Mouse (Mus musculus) neural tube, embryonic 12.5 days (tissue): ENCODE results near the gene Coa4. TPM values are rescaled to one million over a fixed set of nuclear protein-coding genes. Genes with fewer than 3 reads are reported as not detected.

Experiments used
- ATAC-seq: fragments of 200-750 bp; cut with Nextera tagmentation; 2 replicates; pipeline ENCODE4 v1.8.0; 2017; ENCODE audit warnings: low read depth, mild to moderate bottlenecking, moderate TSS enrichment, moderate library complexity; ENCODE audit not compliant: low FRiP score
- H3K27ac ChIP-seq: fragments of 300-500 bp; sonication (generic); 2 replicates; pipeline ENCODE4 v1.5.1; 2016
- H3K27me3 ChIP-seq: fragments of 300-500 bp; sonication (generic); replicated peaks from 2 replicates; pipeline ENCODE4 v1.6.1; 2016; ENCODE audit warnings: mild to moderate bottlenecking
- H3K36me3 ChIP-seq: fragments of 300-500 bp; sonication (generic); 2 replicates; pipeline ENCODE4 v1.6.1; 2016; ENCODE audit warnings: mild to moderate bottlenecking
- H3K4me1 ChIP-seq: fragments of 300-500 bp; sonication (generic); 2 replicates; pipeline ENCODE4 v1.6.1; 2016
- H3K4me2 ChIP-seq: fragments of 300-500 bp; sonication (generic); replicated peaks from 2 replicates; pipeline ENCODE4 v1.6.1; 2016; ENCODE audit warnings: mild to moderate bottlenecking
- H3K4me3 ChIP-seq: fragments of 300-500 bp; sonication (generic); 2 replicates; pipeline ENCODE4 v1.5.1; 2016
- H3K9ac ChIP-seq: fragments of 300-500 bp; sonication (generic); 2 replicates; pipeline ENCODE4 v1.6.1; 2016; ENCODE audit warnings: mild to moderate bottlenecking
- H3K9me3 ChIP-seq: fragments of 300-500 bp; sonication (generic); 2 replicates; pipeline ENCODE4 v1.6.1; 2016; ENCODE audit warnings: mild to moderate bottlenecking
- WGBS: fragments of 180-500 bp; shearing (Covaris S2); methylation state at CpG from one replicate; pipeline ENCODE4 v1.1.7; 2016; 5-methylcytosine and 5-hydroxymethylcytosine counted together
- polyA plus RNA-seq: library from polyadenylated mRNA; unstranded; fragments of >200 nt; fragmentation: Nextera tagmentation; extraction: Ambion mirVana; gene quantifications from 2 replicates; pipeline ENCODE4 v1.2.1, GENCODE M21; 2016

The Coa4 gene
- 16.3 and 17.5 TPM in 2 replicates for polyA plus RNA-seq

DNA sequence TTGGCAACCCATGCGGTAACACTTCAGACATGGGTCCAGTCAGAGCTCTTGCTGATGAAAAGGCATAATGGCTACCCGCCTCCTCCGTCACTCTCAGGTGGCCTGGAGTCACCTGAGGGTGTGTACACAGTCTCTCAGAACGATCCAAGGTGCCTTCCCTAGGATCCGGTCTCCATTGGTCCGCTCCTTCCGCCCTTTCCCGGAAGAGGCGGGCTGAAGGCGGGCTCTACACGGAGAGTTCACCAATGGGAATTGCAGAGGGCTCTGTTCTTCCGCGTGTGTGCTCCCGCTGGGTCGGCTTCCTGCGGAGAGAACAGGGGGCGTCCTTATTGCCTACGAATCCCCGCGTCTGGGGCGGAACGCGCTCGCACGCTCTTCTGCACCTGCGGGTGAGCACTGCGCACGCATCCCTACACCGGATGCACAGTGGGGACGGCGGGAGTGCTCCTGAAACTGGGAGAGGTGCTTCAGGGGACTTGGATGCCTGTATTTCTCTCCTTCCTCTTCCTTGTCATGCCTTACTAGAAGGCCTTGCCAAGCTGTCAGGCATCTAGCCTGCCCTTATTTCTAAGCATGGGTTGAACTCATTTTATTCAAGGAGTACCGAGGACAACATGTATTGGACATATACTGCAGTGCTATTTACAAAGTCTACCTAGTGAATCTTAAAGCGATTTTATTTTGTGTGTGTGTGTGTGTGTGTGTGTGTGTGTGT is at the start of gene Coa4:
Gene Coa4 (plus strand): TSS at position 268 of the 715 bp plus-strand sequence.
- whole genome bisulfite sequencing = 1% methylated on average over 33 of the region's 33 CpGs

GRCm38 (mm10) chr7:100487301-100487700 is 49.6 kb upstream of the Coa4 start:
- 72% methylated on average over 2 of the region's 2 CpGs for WGBS
- H3K27me3 ChIP-seq = 0 out of 2 replicates have a peak, but pooled peaks cover under 1% of the 10 kb centered on the region
- 0 out of 2 replicates have a peak, but pooled peaks cover under 1% of the 10 kb centered on the region for H3K4me1 ChIP-seq
- no peak overlapping the region for H3K9ac ChIP-seq
- H3K4me2 ChIP-seq = no peak overlapping the region
- H3K36me3 ChIP-seq = no peaks in the 10 kb centered on the region
- H3K4me3 ChIP-seq = no peak overlapping the region
- H3K27ac ChIP-seq = no peak overlapping the region
- H3K9me3 ChIP-seq = no peaks in the 10 kb centered on the region
- ATAC-seq = no peak

More for the DNA sequence above, at the start of gene Coa4:
- H3K27ac ChIP-seq = no peak within 1 kb of the TSS
- peak within 1 kb of the TSS; percentile 66 for H3K9ac ChIP-seq
- H3K4me1 ChIP-seq = peaks cover 10% of the 10 kb centered on the region
- peaks cover 18% of the 10 kb centered on the region for H3K36me3 ChIP-seq
- no peaks in the 10 kb centered on the region for H3K9me3 ChIP-seq
- no peaks in the 10 kb centered on the region for H3K27me3 ChIP-seq
- peak within 1 kb of the TSS; percentile 56 for H3K4me2 ChIP-seq
- H3K4me3 ChIP-seq = peak within 1 kb of the TSS; percentile 58
- ATAC-seq = peak; percentile 100

DNA sequence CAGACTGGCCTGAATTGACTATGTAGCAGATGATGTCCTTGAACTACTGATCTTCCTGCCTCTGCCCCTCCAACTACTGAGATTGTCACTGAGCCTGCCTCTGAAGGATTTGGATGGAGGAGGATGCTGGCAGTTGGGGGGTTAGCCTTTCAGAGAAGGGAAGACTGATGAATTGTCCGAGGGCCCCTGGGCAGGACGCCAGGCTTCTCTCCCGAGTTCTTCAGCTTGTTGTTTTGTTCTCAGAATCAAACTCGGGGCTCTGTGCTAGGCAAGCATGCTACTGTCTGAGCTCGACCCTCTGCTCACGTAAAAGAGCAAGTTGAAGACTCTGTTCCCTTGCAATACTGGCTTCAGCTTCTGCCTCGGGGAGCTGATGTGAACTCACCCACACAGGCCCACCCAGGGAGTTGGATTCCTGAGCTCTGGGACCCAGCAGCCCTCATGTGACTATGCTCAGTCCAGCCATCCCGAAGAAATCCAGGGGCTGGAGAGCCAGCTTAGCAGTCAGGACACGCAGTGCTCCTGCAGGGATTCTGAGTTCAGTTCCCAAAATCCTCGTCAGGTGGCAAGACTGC is 48.3 kb upstream of the Coa4 start:
- WGBS = 48% methylated on average over 10 of the region's 10 CpGs
- Histone ChIP-seq H3K36me3 (no peaks in the 10 kb centered on the region), H3K27ac (no peak overlapping the region), H3K4me3 (no peak overlapping the region), H3K9ac (no peak overlapping the region), H3K4me1 (peaks cover 13% of the 10 kb centered on the region), H3K4me2 (no peak overlapping the region), H3K9me3 (no peaks in the 10 kb centered on the region), H3K27me3 (peaks cover 10% of the 10 kb centered on the region; the same call in 1 of the 2 replicates)
- ATAC-seq = peak; percentile 38; the same call in 1 of the 2 replicates

DNA sequence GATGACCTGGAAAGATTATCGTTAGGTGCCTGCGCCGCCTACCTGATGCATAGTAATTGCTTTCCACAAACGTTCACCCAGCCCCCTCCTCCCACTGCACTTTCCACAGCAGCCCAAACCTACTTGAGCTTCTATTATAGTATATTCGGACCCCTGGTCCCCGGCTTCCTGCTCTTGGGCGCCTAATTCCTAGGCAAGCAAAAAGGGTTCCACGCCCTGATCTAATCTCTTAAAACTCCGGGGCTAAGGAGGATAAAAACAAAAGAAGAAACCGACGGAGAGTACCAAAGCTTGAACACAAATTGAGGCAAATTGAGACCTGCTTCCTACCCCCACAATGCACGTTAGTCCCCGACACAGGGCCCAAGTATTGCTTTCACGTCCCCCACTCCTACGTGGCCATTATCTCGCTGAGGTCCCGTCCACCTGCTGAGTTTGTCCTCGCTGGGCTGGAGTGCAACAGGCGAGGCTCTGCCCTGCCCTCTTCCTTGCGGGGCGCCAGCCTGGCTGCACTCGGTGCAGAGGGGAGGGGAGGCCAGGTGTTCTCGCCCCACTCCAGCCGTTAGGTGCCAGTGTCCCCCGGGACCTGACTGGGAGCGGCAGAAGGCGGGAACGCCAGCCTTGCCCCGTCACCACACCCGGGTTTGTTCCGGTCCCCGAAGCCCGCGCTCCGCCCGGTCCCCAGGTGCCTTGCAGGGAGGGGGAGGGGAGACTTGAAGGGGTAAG is 44.3 kb upstream of the Coa4 start:
- Histone ChIP-seq H3K9ac (peak overlapping the region; percentile 49), H3K4me1 (peaks cover 36% of the 10 kb centered on the region), H3K4me3 (peak overlapping the region; percentile 44), H3K27ac (no peak overlapping the region), H3K36me3 (no peaks in the 10 kb centered on the region), H3K9me3 (no peaks in the 10 kb centered on the region), H3K4me2 (peak overlapping the region; percentile 86), H3K27me3 (peaks cover 10% of the 10 kb centered on the region; the same call in 1 of the 2 replicates)
- WGBS = 3% methylated on average over 36 of the region's 36 CpGs
- ATAC-seq = peak; percentile 27

DNA sequence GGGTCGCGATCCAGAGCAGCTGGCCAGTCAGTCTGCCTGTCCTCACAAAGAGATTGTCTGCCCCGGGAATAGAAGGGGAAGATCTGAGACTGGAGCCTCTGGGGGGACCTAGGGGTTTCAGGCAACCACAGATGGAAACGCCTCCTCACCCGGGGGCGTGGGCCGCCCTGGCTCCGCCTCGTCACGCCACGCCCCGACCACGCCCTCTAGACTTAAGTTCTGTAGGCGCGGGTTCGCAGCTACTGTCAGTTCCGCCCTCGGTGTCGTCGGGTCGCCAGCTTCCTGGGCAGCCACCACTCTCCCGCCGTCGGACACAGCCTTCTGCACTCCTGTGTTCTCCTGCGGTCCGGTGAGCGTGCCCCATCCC is 43.8 kb upstream of the Coa4 start, which contains the start of gene Ucp2:
Gene Ucp2 (plus strand): TSS at position 221 of the 367 bp plus-strand sequence.
- WGBS = 1% methylated on average over 27 of the region's 27 CpGs
- peaks cover 36% of the 10 kb centered on the region for H3K4me1 ChIP-seq
- no peak within 1 kb of the TSS for H3K27ac ChIP-seq

GRCm38 (mm10) chr7:100493484-100494414 is 43.1 kb upstream of the Coa4 start:
- Histone ChIP-seq H3K27me3 (peaks cover 10% of the 10 kb centered on the region; the same call in 1 of the 2 replicates), H3K9ac (peak overlapping the region; percentile 49; the same call in 1 of the 2 replicates), H3K4me2 (peak overlapping the region; percentile 86), H3K9me3 (no peaks in the 10 kb centered on the region), H3K4me1 (peaks cover 36% of the 10 kb centered on the region), H3K36me3 (peaks cover 6% of the 10 kb centered on the region; the same call in 1 of the 2 replicates), H3K27ac (no peak overlapping the region), H3K4me3 (peak overlapping the region; percentile 44)
- ATAC-seq = no peak; the same call in 1 of the 2 replicates
- 34% methylated on average over 19 of the region's 19 CpGs for WGBS

More for the DNA sequence above, 43.8 kb upstream of the Coa4 start, which contains the start of gene Ucp2:
- Histone ChIP-seq H3K4me3 (peak within 1 kb of the TSS; percentile 44), H3K4me2 (peak within 1 kb of the TSS; percentile 86), H3K9me3 (no peaks in the 10 kb centered on the region), H3K27me3 (peaks cover 10% of the 10 kb centered on the region; the same call in 1 of the 2 replicates), H3K36me3 (peaks cover under 1% of the 10 kb centered on the region; the same call in 1 of the 2 replicates), H3K9ac (peak within 1 kb of the TSS; percentile 49)
- peak; percentile 51 for ATAC-seq

DNA sequence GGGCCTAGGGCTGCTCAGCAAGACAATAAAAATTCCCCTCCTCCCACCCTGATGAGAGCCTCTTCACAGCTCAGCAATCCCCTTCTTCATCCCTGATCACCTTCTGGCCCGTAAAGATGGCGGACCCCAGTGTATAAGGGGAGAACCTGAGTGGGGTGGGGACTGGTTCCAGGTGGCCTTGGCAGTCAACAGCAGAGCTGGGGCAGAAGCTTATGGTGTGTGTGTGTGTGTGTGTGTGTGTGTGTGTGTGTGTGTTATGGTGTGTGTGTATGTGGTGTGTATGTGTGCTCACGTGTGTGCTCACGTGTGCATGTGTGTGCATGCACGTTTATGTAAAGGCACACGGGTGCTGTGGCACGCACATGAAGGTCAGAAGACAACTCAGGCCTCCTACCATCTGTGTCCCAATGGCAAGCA is 42.4 kb upstream of the Coa4 start:
- ATAC-seq = 0 out of 2 replicates have a peak, but pooled peaks have one; percentile 2
- 89% methylated on average over 7 of the region's 7 CpGs for WGBS
- Histone ChIP-seq H3K9ac (no peak overlapping the region), H3K27me3 (peaks cover 10% of the 10 kb centered on the region; the same call in 1 of the 2 replicates), H3K4me1 (peaks cover 36% of the 10 kb centered on the region), H3K36me3 (peaks cover 8% of the 10 kb centered on the region; the same call in 1 of the 2 replicates), H3K27ac (no peak overlapping the region), H3K4me2 (peak overlapping the region; percentile 86), H3K4me3 (no peak overlapping the region), H3K9me3 (no peaks in the 10 kb centered on the region)

- no peak overlapping the region for H3K4me3 ChIP-seq
- no peak overlapping the region for H3K27ac ChIP-seq
- peak overlapping the region; percentile 86 for H3K4me2 ChIP-seq
- H3K9ac ChIP-seq = 0 out of 2 replicates have a peak overlapping the region, but pooled peaks have one; percentile 17
- H3K36me3 ChIP-seq = peaks cover 11% of the 10 kb centered on the region; the same call in 1 of the 2 replicates
- peaks cover 10% of the 10 kb centered on the region; the same call in 1 of the 2 replicates for H3K27me3 ChIP-seq
- no peaks in the 10 kb centered on the region for H3K9me3 ChIP-seq
- 63% methylated on average over 8 of the region's 8 CpGs for WGBS
- H3K4me1 ChIP-seq = peaks cover 36% of the 10 kb centered on the region
- no peak for ATAC-seq
Measured at GRCm38 (mm10) chr7:100495042-100495441, 41.8 kb upstream of the Coa4 start.

- no peak overlapping the region for H3K27ac ChIP-seq
- peak; percentile 59 for ATAC-seq
- H3K4me3 ChIP-seq = no peak overlapping the region
- H3K9ac ChIP-seq = 0 out of 2 replicates have a peak overlapping the region, but pooled peaks have one; percentile 17
- WGBS = 31% methylated on average over 11 of the region's 11 CpGs
- H3K9me3 ChIP-seq = no peaks in the 10 kb centered on the region
- peak overlapping the region; percentile 86 for H3K4me2 ChIP-seq
- H3K36me3 ChIP-seq = peaks cover 11% of the 10 kb centered on the region; the same call in 1 of the 2 replicates
- peaks cover 10% of the 10 kb centered on the region; the same call in 1 of the 2 replicates for H3K27me3 ChIP-seq
- H3K4me1 ChIP-seq = peaks cover 36% of the 10 kb centered on the region
Measured at GRCm38 (mm10) chr7:100495581-100496251, 41.2 kb upstream of the Coa4 start.

DNA sequence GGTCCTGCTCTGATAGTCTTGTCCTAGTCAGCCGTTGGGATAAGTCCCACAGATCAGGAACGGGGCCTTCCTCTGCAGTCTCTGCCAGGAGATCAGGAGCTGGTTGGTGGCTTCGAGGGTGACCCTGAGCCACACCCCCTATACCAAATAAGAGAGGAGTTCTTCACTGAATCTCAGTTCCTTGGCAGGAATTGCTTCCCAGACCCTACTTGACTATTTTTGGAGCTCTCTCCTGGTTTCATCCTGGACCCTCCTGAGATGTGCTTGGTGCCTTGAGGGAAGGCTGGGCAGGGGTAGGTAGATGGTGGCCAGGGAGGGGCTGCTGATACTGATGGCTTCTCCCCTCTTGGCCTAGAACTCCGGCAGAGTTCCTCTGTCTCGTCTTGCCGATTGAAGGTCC is 40.5 kb upstream of the Coa4 start:
- no peaks in the 10 kb centered on the region for H3K9me3 ChIP-seq
- 80% methylated on average over 6 of the region's 6 CpGs for WGBS
- no peak overlapping the region for H3K27ac ChIP-seq
- peaks cover 36% of the 10 kb centered on the region for H3K4me1 ChIP-seq
- no peak overlapping the region for H3K9ac ChIP-seq
- ATAC-seq = no peak
- H3K27me3 ChIP-seq = peaks cover 10% of the 10 kb centered on the region; the same call in 1 of the 2 replicates
- H3K36me3 ChIP-seq = peaks cover 11% of the 10 kb centered on the region; the same call in 1 of the 2 replicates
- H3K4me2 ChIP-seq = peak overlapping the region; percentile 86
- H3K4me3 ChIP-seq = no peak overlapping the region
